ENCODE assay signal across 8 mouse cellular contexts in the genomic region with DNA sequence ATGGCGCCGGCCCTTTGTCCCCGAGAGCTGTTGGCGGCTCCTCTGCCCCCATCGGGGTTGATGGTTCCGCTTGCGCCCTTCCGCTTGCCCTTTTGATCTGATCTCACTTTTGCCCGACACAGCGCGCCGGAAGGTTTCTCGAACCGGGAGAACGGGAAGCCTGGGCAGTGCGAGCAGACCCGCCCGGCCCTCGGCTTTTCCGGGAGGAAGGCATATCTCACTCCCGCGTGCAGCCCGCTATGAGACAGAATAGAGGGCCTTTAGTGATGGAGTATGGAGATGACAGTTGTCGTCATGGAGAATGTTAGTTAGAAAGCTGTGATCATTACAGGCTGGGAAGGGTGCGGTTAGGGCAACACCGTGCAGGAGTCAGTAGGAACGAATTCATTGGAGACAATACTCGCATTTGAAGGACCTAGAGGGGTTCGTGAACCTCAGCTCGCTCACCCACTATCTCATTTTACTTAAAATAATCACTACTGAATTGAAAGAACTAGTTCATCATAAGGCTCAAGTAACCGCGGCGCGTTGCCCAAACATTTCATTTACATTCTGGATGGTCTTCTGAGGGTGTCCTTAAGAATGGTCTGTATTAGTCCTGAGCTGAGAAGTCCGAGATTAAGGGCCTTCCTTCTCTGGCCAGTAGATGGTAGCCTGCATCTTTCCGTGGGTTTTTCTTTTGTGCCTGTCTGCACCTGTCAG.
DNase-seq lines count a peak whose midpoint lies in the region; ATAC-seq lines count a peak whose summit lies in the region.

No protein-coding gene starts in this region.

- peak overlapping the region; percentile 87 for H3K9ac ChIP-seq in forebrain, embryonic 12.5 days
- peak overlapping the region; percentile 89 for H3K9ac ChIP-seq in liver, embryonic 16.5 days (ENCODE audit: low read depth, low read length)
- peak overlapping the region; percentile 97 for H3K9ac ChIP-seq in stomach, embryonic 15.5 days

- H3K27me3 ChIP-seq in forebrain, embryonic 12.5 days, result no peaks in the 10 kb centered on the region
- H3K27me3 ChIP-seq in liver, embryonic 16.5 days (ENCODE audit: control insufficient read depth, insufficient read depth, low read depth, low read length), result no peaks in the 10 kb centered on the region
- H3K27me3 ChIP-seq in stomach, embryonic 15.5 days (replicated peaks), result no peaks in the 10 kb centered on the region

- H3K9me3 ChIP-seq in forebrain, embryonic 12.5 days, result no peaks in the 10 kb centered on the region
- H3K9me3 ChIP-seq in liver, embryonic 16.5 days (replicated peaks; ENCODE audit: control insufficient read depth, low read length), result no peaks in the 10 kb centered on the region
- no peaks in the 10 kb centered on the region for H3K9me3 ChIP-seq in stomach, embryonic 15.5 days

- H3K4me3 ChIP-seq in forebrain, embryonic 12.5 days (replicated peaks), result peak overlapping the region; percentile 63
- H3K4me3 ChIP-seq in liver, embryonic 16.5 days (ENCODE audit: low read depth, low read length), result peak overlapping the region; percentile 84
- H3K4me3 ChIP-seq in stomach, embryonic 15.5 days (replicated peaks), result peak overlapping the region; percentile 72

- ATAC-seq in frontal cortex, adult (ENCODE audit: low TSS enrichment), result peak; percentile 56
- peak; percentile 66; the same call in 1 of the 2 replicates for ATAC-seq in forebrain, embryonic 12.5 days (ENCODE audit: low FRiP score)
- ATAC-seq in liver, embryonic 16.5 days (ENCODE audit: low read depth), result peak; percentile 54
- ATAC-seq in stomach, embryonic 15.5 days (ENCODE audit: insufficient read depth, low FRiP score, low read depth), result peak; percentile 69

- under 1% methylated on average over 36 of the region's 36 CpGs for WGBS in forebrain, embryonic 12.5 days
- under 1% methylated on average over 36 of the region's 36 CpGs for WGBS in liver, embryonic 16.5 days (ENCODE audit: insufficient replicate concordance)
- WGBS in stomach, embryonic 15.5 days, result under 1% methylated on average over 36 of the region's 36 CpGs

- peak overlapping the region; percentile 98 for H3K27ac ChIP-seq in forebrain, embryonic 12.5 days
- peak overlapping the region; percentile 99 for H3K27ac ChIP-seq in liver, embryonic 16.5 days (ENCODE audit: low read length)
- H3K27ac ChIP-seq in stomach, embryonic 15.5 days, result peak overlapping the region; percentile 100

- DNase-seq in frontal cortex, postnatal 10 days (ENCODE audit: low spot score in 2 of 2), result no peak
- DNase-seq in right cerebral cortex, adult 18-20 months, result peak; percentile 19
- DNase-seq in right cerebral cortex, adult 2 months (ENCODE audit: low spot score in 2 of 2), result no peak
- no peak for DNase-seq in adrenal gland, adult 18-20 months (ENCODE audit: low spot score in 2 of 2)

- peaks cover 18% of the 10 kb centered on the region for H3K4me1 ChIP-seq in forebrain, embryonic 12.5 days
- peaks cover 2% of the 10 kb centered on the region; the same call in 1 of the 2 replicates for H3K4me1 ChIP-seq in liver, embryonic 16.5 days (ENCODE audit: control insufficient read depth, low read depth, low read length)
- peaks cover 8% of the 10 kb centered on the region; the same call in 1 of the 2 replicates for H3K4me1 ChIP-seq in stomach, embryonic 15.5 days

- H3K4me2 ChIP-seq in forebrain, embryonic 12.5 days, result peak overlapping the region; percentile 69
- peak overlapping the region; percentile 85 for H3K4me2 ChIP-seq in liver, embryonic 16.5 days (ENCODE audit: low read depth, low read length)
- peak overlapping the region; percentile 69 for H3K4me2 ChIP-seq in stomach, embryonic 15.5 days

- peaks cover 12% of the 10 kb centered on the region; the same call in 1 of the 2 replicates for H3K36me3 ChIP-seq in forebrain, embryonic 12.5 days (replicated peaks)
- peaks cover 7% of the 10 kb centered on the region; the same call in 1 of the 2 replicates for H3K36me3 ChIP-seq in liver, embryonic 16.5 days (ENCODE audit: control insufficient read depth, insufficient read depth)
- 0 out of 2 replicates have a peak, but pooled peaks cover 6% of the 10 kb centered on the region for H3K36me3 ChIP-seq in stomach, embryonic 15.5 days
